Mouse (Mus musculus): Measurements from ENCODE around the gene Pycr1.
A peak's percentile ranks its signal among the peaks of the same experiment; 100 is the strongest.
"Not testable (repeated sequence)": the region's sequence is repeated elsewhere in the genome, so short reads cannot be mapped to it uniquely, and the experiment has no call there.

Pycr1 gene

DNA sequence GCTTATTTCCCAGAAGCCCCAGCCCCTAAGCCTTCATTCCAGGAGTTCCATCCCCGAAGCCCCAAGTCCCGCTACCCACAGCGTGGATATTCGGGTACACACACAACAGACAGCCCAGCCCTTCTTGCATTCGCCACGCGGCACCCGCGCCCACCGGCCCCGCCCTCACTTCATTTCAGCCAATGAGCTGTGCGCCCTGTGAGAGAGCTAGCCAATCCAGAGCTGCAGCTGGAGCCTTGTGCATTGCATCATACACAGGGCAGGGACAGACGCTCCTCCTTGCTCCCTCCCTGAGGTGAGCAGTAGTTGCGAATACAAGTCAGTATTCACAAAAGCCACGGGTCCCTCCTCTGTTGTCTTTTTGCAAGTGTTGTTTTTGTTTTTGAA is at the start of gene Pycr1:
Gene Pycr1 (minus strand): TSS at position 169 of the 387 bp plus-strand sequence.
- DNase-seq (ENCODE audit: low spot score in 2 of 2), result peak; percentile 96 to 97

DNA sequence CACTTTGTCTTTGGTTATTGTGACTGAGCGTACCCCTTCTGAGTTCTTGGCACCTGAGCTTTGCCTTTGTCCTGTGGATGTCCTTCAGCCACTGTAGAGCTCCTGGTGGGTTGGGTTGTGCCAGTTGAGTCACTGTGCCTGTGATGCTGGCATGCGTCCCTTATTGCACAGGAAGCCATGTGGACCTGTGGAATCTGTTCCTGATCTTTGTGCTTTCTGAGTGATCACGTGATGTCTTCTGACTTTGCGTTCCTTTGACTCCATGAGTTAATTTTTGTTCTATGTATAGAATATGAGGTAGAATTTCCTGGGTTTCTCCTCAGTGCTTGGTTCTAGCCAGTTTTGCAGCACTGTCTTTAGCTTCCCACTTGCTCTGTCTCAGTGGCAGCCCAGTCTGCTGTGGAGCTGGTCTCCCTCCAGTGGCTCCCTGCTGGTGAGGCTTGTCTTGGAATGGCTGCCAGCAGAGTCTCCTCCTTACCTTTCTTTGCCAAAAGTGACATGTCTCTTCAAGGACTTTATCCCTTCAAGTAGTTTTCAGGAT is 49.0 kb upstream of the Pycr1 start:
- DNase-seq (ENCODE audit: low spot score in 2 of 2), result no peak

DNA sequence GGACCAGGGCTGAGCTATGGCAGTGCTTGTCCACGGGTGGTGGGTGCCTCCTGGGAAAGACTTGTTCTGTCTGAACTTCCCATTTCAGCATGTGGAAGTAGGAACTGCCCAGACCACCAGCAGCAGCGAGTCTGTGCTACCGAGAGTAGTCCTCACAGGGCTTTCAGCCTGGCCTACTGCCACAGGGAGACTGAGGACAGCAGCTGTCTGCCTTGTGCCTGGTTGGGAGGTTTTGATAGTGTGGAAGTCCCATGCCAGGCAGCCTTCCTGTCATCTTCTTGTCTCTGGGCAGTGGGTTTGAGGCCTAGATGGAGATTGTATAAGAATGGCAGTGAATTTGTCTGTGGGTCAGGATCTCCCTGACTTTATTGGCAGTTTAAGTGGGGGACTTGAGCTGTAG is 45.8 kb upstream of the Pycr1 start:
- DNase-seq (ENCODE audit: low spot score in 2 of 2), result no peak

DNA sequence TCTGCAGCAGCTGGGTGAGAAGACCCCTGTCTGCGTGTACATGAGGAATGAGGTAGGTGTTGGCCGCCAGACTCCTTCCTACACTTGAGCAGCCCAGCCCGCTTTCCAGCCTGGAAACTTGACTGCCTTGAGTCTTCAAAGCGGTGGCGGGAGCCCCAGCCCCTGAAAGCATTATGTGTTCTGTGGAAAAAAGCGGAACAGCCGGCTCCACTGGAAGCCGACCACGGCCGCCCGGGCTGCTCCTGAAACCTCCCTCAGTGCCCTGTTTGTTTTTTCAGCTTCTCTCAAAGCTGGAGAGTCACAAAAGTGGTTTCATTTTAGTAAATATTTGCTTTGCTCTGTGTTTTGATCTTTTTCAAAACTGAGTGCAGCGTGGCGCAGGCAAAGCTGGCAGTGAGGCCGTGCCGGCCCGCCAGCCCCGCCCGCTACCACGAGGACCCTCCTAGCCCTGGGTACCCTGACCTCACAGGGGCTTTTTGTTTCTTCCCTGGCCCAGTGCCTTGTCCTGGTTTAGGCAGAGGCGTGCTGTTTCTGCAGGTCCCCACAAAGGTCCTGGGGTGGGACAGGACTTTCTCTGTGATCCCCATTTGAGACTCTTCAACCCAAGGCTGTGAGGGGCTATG is 43.2 kb upstream of the Pycr1 start:
- no peak for DNase-seq (ENCODE audit: low spot score in 2 of 2)

DNA sequence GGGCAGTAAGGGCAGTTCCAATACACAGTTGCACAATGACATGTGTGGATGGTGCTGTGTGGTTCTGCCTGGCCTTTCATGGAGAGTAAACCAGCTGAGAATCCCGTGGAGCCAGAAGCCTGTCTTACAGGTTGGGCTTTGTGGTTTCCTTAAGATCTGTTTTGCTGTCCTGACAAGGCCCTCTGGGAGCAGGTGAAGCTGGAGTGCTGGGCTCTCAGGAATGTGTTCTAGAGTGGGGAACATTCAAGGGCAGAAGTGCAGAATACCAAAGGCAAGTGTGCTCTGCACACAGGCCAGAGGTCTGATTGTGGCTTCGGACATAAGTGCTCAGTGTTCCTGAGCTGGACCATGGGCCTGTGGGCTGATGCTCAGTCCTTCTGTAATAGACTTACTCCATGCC is 41.1 kb upstream of the Pycr1 start:
- DNase-seq (ENCODE audit: low spot score in 2 of 2), result no peak

DNA sequence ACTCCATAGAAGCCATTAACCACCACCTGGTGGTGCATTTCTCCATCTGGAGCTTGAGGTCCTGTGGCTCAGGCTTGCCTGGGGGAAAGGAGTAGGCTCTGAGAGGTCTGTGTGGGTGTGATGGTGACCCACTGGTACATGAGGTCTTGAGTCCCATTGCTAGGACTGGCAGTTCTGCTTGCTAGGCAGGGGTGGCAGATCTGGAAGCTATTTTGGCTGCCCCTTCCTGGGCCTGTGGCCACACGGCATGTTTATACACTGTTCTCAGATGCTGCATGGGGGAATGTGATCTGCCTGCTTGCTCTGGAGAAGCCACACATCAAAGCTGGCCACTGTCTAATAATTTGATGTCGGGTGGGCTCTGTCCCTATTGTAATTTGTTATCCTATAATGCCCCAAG is 40.5 kb upstream of the Pycr1 start:
- no peak for DNase-seq (ENCODE audit: low spot score in 2 of 2)

DNA sequence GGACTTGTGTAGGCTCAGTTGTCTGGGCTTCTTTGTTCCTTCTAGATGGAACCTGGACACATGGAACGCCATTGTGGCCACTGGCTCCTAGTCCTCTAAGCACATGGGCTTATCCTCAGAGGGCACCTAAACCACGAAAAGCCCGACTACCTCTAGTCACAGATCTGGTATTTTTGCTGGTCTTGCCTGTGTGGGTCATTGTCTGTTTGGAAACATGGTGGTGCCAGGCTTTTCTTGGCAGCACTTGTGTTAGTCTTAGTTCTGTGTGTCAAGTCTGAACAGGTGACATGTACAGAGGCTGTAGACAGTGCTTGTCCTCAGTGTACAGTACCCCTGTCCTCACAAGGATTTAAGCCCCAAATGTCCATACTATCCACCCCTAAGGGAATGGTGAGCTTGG is 40.0 kb upstream of the Pycr1 start:
- no peak for DNase-seq (ENCODE audit: low spot score in 2 of 2)

DNA sequence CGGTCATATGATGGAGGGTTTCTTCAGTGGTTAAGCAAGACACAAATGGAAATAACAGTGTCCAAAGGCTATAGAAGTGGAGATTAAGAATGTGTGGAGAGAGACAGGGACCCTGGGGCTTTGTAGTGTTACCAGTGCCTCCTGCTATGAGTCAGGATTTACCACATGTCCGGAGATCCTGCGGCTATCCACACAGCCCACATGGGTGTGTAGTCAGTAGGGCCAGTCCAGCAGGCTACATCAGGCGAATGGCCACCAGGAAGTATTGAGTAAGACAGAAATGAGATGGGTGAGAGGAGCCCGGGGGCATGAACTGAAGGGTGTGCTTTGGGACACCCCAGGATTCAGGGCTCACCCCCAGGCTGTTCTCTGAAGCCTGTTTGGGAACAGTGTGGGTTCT is 39.1 kb upstream of the Pycr1 start:
- no peak for DNase-seq (ENCODE audit: low spot score in 2 of 2)

DNA sequence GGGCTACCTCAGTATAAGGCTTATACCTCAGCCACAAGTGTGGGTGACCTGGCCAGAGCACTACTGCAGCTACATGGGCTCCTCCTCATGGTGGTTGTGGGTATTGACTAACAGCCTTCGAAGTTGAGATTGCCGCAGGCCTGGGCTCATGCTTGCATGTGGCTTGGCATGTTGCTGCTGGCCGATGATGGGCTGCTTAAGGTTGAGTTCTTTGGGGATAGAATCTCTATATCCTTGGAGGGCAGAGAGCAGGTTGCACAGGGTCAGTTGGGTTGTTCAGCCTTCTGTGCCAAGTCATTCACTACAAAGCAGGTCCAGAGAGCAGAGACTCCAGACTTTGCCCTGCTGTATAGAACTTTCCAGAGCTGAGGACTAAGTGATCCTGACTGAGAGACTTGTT is 36.3 kb upstream of the Pycr1 start:
- DNase-seq (ENCODE audit: low spot score in 2 of 2), result no peak

DNA sequence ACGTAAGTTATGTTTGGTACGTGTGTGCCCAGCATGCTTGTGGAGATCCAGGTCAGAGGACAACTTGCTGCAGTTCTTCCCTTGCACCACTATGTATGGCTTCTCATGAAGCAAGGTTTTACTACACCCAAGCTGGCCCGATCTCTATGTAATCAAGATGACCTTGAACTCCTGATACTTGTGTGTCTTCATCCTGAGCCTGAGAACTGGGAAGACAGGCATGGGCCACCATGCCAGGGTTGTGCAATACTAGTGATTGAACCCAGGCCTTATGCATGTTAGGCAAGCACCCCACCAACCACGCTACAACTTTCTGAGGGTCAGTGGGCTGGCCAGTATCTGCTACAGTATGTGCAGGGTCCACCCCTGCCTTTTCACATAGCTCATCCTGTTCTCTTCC is 33.4 kb upstream of the Pycr1 start:
- no peak for DNase-seq (ENCODE audit: low spot score in 2 of 2)

DNA sequence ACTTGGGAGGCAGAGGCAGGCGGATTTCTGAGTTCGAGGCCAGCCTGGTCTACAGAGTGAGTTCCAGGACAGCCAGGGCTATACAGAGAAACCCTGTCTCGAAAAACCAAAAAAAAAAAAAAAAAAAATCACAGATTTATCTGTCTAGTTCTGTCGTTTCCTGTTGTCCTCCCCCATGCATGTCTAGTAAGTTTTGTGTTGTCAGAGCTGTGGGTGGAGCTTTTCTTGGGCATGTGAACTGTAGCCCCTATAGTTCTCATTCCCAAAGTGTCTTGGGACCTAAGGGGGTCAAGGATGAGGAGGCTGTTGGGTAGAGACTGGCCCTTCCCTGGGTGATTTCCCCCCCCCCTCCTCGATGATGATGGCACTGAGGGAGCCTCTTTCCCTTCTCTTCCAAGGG is 32.3 kb upstream of the Pycr1 start:
- not testable (repeated sequence) for DNase-seq (ENCODE audit: low spot score in 2 of 2)

DNA sequence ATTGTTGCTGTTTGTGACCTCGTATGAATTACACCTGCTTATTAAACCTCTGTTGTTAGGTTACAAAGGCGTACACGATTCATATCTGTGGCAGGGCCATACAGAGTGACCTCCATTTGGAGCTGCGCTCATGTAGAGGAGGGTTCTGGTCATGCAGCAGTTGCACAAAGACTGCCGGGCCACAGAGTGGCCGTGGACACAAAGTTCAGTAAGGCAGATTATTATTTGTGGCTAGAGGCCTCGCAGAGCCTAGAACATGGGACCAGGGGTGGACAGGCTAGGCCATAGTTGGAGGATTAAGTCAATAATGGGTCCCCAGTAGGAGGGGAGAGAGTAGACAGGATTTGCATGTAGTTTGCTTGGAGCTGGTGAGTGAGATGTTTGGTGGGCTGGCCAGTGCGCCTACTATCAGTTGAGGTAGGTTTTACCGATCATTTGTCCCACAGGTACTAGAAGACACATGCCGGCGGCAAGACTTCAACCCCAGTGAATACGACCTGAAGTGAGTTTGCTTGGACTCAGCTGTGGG is 30.1 kb upstream of the Pycr1 start:
- DNase-seq (ENCODE audit: low spot score in 2 of 2), result no peak

DNA sequence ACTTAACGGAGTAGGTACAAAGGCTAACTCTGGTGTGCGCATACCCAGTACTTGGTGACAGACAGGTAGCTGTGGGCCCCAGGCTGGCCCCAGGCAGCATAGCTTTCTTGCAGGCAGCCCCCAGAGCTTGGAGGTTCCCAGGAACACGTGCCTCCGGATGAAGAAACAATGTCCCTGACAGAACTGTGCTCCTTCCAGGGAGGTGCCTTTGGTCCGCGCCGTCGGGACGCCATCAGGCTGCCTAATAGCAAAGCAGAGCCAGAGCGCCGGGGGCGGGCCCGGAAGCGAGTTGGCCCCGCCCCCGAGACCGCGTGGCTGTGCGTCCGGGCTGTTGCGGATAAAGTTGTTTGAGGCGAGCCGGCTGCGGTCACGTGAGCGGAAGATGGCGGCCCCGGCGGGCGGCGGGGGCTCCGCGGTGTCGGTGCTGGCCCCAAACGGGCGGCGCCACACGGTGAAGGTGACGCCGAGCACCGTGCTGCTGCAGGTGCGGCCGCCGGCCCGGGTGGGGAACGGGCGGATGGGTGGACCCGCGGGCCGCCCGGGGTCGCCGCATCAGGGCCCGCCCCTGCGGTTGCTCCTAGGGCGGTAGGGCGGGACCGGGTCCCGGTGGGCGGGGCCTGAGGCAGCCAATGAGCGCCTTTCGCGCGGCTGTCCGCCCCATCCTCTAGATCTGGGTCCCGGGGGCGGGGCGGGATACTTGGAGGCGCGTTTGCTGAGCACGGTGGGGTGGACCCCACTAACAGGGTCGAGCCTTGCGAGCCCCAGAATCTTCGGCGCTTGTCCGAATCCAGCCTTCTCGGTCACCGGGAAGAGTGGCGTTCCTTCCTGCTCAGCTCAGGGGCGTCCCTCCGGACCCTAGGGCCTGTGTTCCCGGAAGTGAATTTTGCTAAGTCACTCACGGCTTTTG is 29.4 kb upstream of the Pycr1 start, which contains the start of gene Aspscr1:
Gene Aspscr1 (plus strand): TSS at position 287 of the 907 bp plus-strand sequence.
- peak; percentile 91 to 94 for DNase-seq (ENCODE audit: low spot score in 2 of 2)

DNA sequence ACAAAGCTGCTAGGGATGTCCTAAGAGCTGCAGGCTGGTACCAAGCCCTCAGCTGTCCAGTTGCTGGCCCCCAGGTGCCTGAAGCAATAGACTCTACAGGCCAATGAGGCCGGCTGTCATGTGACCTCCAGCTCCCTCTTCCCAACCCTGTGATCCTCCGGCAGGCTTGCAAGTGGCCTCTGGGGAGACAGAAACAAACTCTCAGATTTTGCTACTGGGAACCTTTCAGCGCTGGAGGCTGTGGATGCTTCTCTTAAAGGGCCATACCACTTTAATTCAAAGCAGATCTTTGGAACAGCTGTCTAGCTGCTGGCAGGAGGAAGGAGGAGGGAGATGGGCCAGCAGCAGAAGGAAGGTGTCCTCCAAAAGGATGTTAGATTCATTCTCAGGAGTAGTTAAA is 23.0 kb upstream of the Pycr1 start:
- no peak for DNase-seq (ENCODE audit: low spot score in 2 of 2)

DNA sequence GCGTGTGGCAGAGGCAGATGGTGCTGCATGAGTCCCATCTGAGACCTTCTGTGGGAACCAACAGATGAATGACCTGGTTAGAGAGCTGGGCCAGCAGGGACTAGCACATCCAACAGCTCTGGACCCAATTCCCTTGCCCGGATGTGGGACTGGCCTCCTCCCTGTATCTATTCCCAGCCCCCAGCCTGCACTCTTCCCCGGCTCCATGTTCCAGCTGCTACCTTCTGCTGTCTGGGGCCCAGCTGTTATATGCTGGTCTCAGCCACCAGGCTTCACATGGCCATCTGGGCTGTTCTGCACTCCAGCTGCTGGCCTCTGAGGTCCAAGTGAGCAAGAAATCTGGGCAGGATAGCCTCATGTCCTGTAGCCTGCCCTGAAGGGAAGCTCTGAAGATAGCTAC is 21.8 kb upstream of the Pycr1 start:
- DNase-seq (ENCODE audit: low spot score in 2 of 2), result no peak

DNA sequence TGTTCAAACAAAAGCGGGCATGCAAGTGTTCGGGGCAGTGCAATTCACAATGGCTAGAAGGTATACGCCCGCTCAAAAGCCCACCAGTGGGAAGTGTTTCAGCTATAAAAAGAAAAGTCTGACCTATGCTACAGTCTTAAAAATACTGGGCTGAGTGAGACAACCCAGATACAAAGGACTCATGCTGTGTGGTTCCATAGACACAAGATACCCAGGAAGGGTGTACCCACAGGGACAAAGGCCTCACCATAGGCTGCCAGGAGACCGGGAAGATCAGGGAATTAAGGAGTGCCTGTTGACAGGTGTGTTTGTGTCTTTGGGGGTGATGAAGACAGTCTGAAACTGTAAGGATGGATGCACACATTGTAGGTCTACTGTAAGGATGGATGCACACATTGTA is 20.1 kb upstream of the Pycr1 start:
- no peak for DNase-seq (ENCODE audit: low spot score in 2 of 2)

DNA sequence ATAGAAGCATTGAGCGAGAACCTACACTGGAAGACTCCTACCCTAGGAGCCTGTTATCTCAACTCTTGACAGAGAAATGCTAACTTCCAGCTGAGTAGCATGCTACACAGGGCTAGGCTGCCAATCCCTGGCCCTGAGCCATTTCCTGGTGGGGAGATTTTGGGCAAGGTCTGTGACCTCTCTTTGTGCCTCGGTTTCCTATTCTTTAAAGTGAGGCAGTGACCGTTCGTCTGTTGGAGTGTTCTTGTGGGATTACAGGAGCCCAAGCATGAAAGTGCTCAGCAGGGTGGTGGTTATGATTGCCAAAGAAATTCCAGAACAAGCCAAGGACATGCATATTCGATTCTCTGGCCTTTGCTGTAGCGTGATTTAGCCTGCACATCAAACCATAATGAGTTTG is 19.2 kb upstream of the Pycr1 start:
- DNase-seq (ENCODE audit: low spot score in 2 of 2), result no peak

DNA sequence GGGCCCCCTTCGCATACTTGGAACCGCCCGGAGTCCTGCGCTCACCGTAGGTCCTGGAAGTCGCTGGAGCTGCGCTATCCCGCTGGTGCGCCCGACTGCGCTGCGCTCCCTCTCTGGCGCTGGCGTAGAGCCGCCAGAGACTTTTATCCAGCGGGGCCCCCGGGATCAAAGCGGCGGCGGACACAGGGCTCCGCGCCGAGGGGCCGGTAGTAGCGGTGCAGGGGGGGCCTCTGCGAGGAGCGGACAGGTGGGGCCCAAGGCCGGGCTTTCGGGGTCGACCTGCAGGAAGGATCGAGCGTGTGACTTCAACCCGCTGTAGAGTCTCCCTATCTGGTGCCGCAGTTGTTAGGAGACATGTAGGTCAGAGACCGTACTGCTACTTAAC is 17.5 kb upstream of the Pycr1 start, which contains the start of gene Notum:
Gene Notum (minus strand): TSS at position 100 of the 385 bp plus-strand sequence.
- DNase-seq (ENCODE audit: low spot score in 2 of 2), result no peak

DNA sequence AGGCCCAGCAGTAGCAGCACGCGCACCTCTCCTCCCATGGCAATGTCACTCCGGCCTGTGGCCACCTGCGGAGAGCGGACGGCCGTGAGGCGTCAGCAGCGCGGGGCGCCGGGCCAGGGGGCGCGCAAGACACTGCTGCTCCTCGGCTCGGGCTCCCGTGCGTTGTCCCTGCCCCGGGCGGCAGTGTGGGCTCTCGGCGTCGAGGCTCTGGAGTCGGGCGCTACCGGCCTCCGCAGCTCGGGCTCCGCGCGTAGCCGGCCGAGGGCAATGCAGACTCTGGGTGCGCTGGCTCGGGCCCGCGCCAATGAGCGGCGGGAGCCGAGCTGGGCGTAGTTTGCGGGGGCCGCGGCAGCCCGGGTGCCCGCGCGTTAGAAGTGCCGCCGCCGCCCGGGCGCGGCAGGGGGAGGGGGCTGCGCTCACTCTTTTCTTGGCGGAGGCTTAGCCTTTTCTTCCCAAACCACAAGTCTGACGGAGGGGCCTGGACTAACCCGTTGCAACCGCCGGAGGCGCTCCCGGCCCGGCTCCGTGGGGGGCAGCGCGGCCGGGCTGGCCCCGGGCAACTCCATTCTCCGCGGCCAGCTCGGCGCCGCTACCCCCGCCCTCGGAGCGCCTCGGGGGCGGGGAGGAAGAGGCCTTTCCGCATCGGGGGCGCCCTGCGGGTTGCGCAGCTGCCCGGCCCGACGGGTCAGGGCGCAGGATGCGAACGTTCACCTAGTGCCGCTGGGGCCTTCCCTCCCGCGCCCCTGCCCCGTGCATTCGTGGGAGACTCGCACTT is 16.9 kb upstream of the Pycr1 start:
- no peak for DNase-seq (ENCODE audit: low spot score in 2 of 2)

DNA sequence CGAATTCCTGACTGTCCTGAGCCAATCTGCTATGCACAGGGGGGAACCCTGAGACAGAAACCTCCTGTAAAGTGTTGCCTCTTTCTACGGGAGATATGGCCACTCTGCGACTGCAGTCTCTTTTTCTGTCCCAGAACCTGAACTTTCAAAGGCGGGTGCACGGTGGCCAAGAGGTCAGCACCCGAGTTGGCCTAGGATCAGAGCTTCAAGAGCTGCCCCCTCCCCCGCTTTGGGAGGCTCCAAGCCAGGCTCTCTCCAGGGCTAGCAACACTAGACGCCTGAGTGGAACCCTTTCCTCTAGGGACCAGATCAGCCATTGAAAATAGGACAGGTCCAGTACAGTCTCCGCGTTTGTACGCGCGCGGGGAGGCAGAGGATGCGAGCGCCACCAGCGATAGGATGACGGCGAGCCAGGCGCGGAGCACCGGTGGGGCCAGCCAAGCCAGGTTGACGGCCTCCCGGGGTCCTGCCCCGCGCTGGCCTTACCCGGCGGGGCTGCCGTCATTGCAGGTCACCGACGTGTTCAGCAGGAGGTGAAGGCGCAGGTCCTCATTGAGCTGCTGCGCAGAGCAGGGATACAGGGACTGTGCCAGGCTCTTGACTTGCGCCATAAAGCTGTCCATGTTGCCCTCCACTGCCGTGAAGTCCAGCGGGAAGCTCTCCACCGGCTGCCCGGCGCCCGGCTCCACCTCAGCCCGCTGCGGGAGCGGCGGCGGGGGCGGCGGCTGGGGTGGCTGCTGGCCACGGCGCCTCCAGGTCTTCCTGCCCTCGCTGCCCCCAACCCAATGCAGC is 16.1 kb upstream of the Pycr1 start:
- no peak for DNase-seq (ENCODE audit: low spot score in 2 of 2)

DNA sequence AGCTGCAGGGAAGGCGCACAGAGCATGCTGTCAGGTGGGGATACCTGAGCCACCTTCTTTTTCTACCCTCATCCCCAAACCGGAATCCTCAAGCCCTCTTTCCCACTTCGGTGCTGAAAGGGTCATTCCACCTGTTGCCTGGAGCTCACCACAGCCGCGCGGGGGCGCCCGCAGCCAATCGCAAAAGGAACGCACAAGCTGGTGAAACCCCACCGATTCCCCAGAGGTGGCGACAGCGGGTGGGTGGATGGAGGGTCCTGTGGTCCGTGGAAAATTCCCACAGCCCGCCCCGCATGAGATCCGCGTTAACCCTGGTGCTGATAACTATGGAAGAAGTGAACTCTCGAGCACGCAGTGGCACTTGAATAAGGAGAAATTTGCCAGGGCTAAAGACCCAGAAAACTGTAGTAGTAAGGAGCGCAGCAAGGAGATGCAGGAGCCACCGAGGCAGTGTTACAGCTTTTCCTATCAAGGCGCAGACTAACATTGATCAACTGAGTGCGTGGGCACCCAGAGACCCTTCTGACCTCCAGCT is 15.4 kb upstream of the Pycr1 start:
- DNase-seq (ENCODE audit: low spot score in 2 of 2), result peak; percentile 65 to 72

Data from right cerebral cortex, adult 2 months (tissue).